Mouse (Mus musculus) megakaryocyte progenitor cell, adult 5-6 weeks (primary cell): ENCODE data around the gene Nek2. TPM values are rescaled to one million over a fixed set of nuclear protein-coding genes. Genes with fewer than 3 reads are reported as not detected.
A peak's percentile ranks its signal among the peaks of the same experiment; 100 is the strongest.

Experiments used
- ATAC-seq: replicated peaks from 2 replicates; pipeline ENCODE4 v1.8.0; 2016; ENCODE audit warnings: mild to moderate bottlenecking, moderate TSS enrichment, inconsistent platforms; ENCODE audit not compliant: poor library complexity
- total RNA-seq, 2 experiments: library from RNA; stranded (forward) in 1 of 2; stranded (reverse) in 1 of 2; fragments of 157-497, 149-512 nt in 1 of 2; fragments of 200-1000 nt in 1 of 2; gene quantifications; 2 replicates each; pipeline versions ENCODE4 v1.2.3 to v1.2.4; 2015 to 2017

The Nek2 gene
- total RNA-seq (2015) (22.4 and 23.4 TPM in 2 replicates), total RNA-seq (2017) (35.8 and 36.8 TPM in 2 replicates)

GRCm38 (mm10) chr1:191821326-191822091, at the start of gene Nek2:
Gene Nek2 (plus strand): TSS chr1:191821444.
- ATAC-seq, result peak; percentile 90

- ATAC-seq, result no peak
Measured at GRCm38 (mm10) chr1:191774106-191774505, 47.1 kb upstream of the Nek2 start.

GRCm38 (mm10) chr1:191775116-191775515, 46.1 kb upstream of the Nek2 start:
- ATAC-seq, result no peak

GRCm38 (mm10) chr1:191777521-191777920, 43.7 kb upstream of the Nek2 start:
- ATAC-seq, result no peak

- ATAC-seq, result no peak
Measured at GRCm38 (mm10) chr1:191780470-191780869, 40.8 kb upstream of the Nek2 start.

- ATAC-seq, result no peak
Measured at GRCm38 (mm10) chr1:191785108-191785507, 36.1 kb upstream of the Nek2 start.

GRCm38 (mm10) chr1:191786255-191786654, 35.0 kb upstream of the Nek2 start:
- ATAC-seq, result no peak

- no peak for ATAC-seq
Measured at GRCm38 (mm10) chr1:191787379-191787778, 33.9 kb upstream of the Nek2 start.

- no peak for ATAC-seq
Measured at GRCm38 (mm10) chr1:191792991-191793390, 28.3 kb upstream of the Nek2 start.

- no peak for ATAC-seq
Measured at GRCm38 (mm10) chr1:191793888-191794532, 27.2 kb upstream of the Nek2 start.

GRCm38 (mm10) chr1:191796238-191796896, 24.9 kb upstream of the Nek2 start:
- no peak for ATAC-seq

- 0 out of 2 replicates have a peak, but pooled peaks have one; percentile 20 for ATAC-seq
Measured at GRCm38 (mm10) chr1:191802093-191802819, 19.0 kb upstream of the Nek2 start.

GRCm38 (mm10) chr1:191802820-191803655, 18.2 kb upstream of the Nek2 start:
- no peak for ATAC-seq

- ATAC-seq, result no peak
Measured at GRCm38 (mm10) chr1:191804747-191805146, 16.5 kb upstream of the Nek2 start.

GRCm38 (mm10) chr1:191805788-191806187, 15.5 kb upstream of the Nek2 start:
- ATAC-seq, result no peak

- 0 out of 2 replicates have a peak, but pooled peaks have one; percentile 31 for ATAC-seq
Measured at GRCm38 (mm10) chr1:191806740-191807139, 14.5 kb upstream of the Nek2 start.

- no peak for ATAC-seq
Measured at GRCm38 (mm10) chr1:191807979-191808378, 13.3 kb upstream of the Nek2 start.

- ATAC-seq, result no peak
Measured at GRCm38 (mm10) chr1:191808688-191809223, 12.5 kb upstream of the Nek2 start.

- no peak for ATAC-seq
Measured at GRCm38 (mm10) chr1:191811774-191812173, 9.5 kb upstream of the Nek2 start.
